Mouse (Mus musculus): ENCODE data around the gene Brip1.
A peak's percentile ranks its signal among the peaks of the same experiment; 100 is the strongest.

The Brip1 gene

DNA sequence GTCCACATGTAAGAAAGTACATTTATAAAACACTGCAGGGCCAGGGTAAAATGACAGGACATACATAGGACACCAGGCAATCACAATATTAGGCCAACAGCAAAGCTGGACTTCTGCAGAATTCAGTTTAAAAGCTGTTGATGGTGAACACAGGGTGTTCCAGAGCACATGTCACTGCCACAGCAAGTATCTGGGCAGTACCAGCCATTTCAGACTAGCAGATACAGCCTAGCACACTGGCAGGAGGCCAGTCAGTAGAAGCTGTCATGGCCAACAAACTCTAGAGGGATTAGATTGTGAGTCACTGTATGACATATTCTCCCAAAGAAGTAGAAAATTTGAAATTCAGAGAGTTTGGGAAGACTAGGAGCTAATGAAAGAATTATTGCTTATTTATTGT, 94.4 kb downstream of the Brip1 start:
- DNase-seq, result no peak

DNA sequence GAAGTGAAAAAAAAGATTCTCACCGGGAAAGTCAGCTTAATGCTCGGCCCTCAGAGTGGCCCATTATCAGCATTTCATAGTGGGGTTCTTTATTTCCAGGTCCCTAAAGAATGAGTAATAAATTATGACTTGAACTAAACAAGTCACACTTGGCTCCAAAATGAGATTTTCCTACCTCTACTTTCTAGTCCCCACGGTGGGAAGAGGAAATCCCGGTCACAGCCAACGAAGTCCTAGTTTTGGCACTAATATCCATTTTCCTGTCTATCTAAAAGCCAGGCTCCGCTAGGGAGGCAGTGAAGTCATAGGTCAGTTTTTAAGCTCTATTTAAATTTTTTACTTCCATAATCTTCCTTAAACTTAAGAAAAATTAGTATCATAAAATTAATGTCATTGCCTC, 99.8 kb downstream of the Brip1 start:
- DNase-seq, result no peak

DNA sequence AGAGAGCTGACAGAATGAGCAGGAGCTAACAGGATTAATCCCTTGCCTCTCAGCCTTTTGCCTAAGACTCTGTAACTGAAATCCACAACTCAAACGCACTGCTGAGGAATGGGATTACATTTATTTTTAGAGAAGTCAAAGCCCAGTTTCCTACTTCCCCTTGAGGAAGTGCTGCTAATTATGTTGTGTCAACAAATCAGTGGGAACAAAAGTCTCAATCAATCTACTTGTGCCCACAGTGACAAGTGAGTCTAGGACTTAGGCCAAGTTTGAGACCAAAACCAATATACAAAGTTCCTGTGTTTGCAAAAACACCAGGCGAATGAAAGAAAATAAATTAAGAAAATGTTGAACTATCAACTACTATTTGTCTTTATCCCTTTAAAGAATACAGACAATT, 101.7 kb downstream of the Brip1 start:
- peak; percentile 38 for DNase-seq

DNA sequence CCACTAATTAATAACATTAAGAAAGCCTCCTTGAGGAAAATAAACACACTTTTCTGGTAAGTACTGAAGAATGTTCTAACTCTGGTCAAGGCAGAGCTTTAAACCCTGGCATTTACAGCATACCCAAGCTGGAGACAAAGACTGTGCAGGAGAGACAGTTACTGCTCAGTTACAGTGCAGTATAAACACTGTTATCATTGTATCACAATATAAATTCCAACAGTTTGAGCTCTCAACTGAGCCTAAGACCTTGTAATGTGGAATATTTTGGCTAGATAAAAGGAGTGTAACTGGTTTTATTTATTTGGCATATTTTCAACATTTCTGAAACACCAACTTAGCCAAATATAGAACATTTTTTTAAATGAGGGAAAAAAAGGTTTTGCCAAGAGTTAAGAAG, 112.2 kb downstream of the Brip1 start:
- no peak for DNase-seq

DNA sequence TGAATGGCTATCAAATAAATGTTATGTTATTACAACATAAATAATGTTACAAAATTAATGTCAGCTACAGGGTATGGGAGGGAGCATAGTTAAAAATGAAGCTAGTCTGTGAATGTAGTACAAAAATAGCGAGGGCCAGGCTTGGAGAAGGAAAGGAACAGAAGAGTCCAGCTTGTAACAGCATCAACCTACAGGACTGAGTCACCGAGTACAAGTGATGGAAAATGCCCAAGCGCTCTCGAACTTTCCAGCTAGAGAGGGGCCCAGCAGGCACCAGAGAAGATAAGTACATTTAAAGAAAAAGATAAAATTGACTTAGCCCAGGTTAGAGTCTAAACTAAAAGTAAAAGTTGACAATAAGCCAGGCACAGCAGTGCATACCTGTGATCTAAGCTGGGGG, 116.5 kb downstream of the Brip1 start:
- DNase-seq, result no peak

DNA sequence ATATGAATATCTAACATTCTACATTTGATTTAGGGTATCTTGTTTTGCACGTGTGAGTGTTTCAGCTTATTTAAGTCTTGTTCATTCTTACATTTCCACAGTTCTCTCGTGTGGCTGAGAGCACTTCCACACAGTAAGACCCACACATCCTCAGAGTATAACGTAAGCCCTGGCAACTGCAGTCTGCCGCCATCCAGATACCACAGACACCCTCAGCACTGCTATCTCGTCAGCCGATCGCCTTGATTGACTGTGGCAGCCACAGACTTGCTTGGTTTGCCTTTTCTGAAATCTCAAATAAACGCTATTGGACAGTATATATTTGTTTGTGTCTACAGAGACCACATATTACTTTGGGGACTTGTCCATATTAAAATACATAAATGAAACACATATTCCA, 123.0 kb downstream of the Brip1 start:
- DNase-seq, result no peak

DNA sequence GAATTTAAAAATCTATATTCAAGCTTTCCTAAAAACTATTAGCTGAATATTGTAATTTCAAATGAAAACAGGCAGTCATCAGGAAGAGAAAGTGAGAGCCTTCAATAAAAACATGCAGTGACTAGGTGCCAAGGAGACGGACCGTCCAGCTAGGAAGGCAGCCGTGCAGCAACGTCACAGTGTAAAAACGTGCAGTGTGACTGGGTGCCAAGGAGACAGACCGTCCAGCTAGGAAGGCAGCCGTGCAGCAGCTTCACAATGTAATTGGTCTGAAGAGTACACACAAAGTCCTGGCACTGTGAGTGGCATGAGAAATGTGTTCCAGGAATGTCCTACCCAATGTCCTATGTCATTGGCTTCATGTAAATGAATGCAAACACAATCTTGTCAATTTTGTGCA, 124.0 kb downstream of the Brip1 start:
- peak; percentile 16 for DNase-seq

DNA sequence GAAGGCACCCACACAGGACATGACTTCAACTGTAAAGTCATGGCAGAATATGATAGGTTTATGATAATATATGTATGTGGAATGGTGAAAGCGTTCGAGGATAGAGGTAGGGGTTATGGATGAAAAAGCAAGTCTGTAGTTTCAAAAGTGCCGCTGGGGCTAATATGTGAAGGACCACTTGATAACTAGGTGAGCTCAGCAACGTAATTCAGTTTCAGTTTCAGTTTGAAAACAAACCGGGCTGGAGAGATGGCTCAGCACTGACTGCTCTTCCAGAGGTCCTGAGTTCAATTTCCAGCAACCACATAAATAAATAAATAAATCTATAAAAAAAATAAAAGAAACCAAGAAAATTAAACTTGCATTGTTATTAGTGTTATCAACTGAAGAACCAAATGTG, 124.6 kb downstream of the Brip1 start:
- DNase-seq, result no peak

DNA sequence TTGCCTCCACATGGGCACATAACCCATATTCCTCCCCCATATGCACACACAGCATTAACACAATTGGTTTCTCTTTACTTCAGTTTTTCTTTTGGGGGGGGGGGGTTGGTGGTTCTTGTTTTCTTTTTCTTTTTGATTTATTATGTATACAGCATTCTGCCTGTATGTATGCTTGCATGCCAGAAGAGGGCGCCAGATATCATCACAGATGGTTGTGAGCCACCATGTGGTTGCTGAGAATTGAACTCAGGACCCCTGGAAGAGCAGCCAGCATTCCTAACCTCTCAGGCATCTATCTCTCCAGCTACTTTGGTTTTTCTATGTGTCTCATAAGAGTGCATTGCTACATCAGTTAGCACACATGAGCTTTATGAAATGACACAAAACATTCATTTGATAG, 125.6 kb downstream of the Brip1 start:
- DNase-seq, result no peak

DNA sequence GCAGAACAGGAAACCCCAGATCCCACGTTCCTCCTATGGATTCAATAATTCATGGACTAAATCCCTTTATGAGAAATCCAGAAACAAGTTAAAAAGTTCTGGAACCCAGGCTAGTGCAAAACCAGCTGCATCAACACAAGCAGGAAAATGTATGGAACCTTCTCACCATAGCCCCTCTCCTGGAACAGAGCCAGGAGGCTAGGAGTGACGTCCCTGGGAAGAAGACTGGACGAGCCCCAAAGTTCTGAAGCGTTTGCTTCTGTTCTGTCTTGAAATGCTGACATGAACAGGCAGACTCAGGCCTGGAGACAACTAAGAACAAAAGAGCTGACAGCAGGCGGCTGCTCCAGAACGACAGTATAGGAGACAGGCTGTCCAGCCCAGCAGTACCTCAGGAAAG, 132.3 kb downstream of the Brip1 start:
- peak; percentile 11 for DNase-seq

DNA sequence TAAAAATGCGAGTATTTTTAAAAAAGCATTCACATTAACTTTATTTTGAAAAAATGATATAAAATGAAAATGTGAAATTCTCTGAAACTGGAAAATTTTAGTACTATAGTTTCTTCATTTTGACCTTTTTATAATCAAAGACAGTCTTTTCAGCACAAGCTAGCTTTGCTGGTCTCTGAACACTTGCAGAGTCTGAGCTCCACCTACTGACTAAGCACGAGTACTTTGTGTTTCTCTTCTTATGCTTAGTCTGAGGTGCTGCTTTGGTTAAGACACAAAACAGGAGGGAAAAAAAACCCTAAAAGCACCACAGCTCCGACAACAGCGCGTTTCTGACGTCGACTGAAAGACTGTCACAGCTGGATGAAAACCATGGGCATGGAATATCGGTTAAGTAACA, 133.8 kb downstream of the Brip1 start:
- DNase-seq, result peak; percentile 44

DNA sequence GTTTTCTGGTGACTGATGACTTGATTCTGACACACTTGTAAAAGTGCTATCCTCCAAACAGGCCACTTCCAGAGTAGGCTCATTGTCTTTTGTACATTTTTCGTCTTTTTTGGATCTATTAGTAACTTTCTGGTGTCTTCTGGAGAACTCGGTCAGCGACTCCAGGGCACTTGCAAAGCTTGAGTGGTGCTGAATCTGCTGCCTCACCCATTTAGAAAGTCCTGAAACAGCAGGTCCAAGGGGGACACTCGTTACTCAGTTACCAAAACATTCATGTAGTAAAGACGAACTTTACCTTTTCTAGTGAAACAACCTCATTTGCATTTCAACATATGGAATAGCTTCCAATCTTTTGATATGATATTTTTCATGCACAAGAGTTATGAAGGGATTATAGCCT, 136.1 kb downstream of the Brip1 start:
- no peak for DNase-seq

DNA sequence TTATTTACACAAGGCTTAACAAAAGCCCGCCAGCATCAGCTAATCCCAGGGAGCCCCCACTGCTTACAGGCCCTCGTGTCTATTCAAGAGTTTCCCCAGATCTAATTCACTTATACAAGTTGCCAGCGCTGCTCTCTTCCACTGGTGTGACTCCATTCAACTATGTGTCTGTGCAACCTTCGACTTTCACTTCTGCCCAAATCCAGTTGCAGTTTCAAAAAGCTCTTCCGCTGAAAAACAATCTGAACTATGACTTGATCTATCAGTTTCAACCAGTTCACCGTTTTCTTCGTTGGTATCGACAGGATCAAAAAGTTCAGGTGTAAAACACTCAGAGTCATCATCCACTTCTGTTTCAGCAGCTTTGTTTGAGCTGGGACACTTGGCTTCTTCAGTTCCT, 139.8 kb downstream of the Brip1 start:
- DNase-seq, result no peak

DNA sequence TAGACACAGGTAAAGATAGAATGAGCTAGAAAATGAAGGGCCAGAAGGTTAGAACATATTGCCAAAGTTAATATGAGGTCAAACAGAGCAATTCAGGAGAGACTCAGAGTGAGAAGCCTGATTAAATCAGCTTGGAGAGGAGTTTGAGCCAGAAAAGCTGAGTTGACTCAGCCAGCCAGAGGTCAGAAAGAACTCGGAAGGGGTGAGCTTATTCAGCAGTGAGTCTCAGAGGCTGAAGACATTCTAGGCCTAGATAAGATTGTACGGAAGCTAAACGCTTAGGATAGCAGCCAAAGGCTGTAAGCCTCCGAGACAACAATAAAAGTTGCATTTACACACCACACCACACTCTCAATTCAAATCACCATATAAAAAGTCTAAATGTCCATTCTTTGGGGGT, 141.9 kb downstream of the Brip1 start:
- DNase-seq, result no peak

DNA sequence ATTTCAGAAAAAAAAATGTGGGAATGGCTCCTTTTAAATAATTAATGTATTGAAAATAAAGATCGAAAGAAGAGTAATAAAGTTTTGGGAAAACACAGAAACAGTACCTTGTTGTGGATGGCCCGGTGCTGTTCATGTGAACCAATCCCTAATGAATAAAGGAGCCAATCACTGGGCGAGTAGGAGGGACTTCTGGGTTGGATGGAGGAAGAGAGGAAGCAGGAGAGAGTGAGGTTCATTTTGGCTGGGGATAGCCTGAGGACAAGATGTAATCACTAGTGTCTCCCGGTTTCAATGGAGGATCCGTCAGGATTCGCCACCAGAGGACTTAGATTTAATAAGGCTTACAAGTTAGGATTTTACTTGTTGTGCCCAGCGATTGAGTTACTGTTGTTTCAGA, 145.2 kb downstream of the Brip1 start:
- no peak for DNase-seq

DNA sequence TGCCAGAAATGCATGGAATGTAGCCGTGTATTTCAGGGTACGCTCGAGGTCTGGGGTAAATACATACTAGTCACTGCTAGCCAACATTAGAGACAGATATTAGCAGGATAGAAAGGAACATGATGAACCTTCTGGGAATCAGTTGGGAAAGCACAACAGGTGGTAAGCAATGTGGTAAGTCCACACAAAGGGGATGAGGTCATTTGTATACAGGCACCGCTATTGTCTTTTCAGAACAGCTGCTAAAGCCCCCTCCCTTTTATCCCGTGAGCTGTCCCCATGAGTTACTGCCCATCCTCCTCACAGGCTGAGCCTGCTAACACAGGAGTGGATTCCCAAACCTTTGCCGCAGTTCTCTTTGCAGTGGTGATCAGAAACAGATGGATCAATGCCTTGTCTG, 149.6 kb downstream of the Brip1 start:
- DNase-seq, result peak; percentile 44

DNA sequence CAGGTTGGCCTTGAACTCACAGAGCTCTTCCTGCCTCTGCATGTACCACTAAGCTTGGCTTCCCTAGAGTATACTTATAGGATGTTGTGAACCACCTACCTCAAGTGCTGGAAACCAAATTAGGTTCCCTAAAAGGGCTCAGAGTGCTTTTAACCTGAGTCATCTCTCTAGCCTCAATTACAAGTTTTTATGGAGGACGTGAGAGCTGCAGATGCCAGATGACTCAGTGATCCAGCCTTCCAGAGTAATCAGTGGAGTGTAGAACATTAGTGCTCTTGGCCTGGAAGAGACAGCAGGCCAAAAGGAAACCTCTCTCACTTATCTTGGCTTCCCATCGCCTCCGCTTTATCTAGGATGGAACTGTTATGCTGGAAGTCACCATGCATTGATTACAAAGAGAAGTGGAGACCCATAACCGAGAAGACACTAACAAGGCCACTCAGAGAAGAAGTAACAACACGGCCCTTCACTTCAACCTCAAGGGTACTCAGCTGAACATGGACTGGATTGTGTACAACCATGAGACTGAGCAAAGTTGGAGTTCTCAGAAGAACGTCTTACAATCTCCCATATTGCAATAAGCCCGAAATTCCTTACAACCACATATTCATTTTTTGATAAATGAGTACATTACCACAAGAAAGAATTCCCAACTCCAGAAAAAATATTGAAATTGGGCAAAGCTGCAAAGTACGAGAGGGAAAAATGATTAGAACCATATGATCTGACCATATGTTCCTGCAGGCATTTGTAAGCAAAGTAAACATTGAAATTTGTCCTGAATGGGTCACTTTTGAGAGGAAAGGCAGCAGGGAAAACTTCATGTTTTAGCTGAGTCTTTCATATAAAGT, 150.3 kb downstream of the Brip1 start:
- no peak for DNase-seq

DNA sequence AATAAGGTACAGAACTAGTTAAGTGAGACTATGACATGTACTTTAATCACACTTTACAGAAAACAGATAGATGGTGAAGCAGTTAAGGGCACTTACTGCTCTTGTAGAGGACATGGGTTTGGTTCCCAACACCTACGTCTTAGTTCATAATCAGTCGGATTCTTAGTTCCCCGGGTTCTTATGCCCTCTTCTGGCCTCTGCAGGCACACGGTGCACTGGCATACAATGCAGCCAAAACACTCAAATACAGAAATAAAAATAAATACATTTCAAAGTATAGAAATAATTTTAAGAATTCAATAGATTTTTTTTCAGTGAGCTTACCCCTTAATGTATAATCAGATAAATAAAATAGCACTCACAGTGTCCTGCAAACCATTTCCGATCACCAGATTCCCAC, 161.0 kb downstream of the Brip1 start:
- no peak for DNase-seq

DNA sequence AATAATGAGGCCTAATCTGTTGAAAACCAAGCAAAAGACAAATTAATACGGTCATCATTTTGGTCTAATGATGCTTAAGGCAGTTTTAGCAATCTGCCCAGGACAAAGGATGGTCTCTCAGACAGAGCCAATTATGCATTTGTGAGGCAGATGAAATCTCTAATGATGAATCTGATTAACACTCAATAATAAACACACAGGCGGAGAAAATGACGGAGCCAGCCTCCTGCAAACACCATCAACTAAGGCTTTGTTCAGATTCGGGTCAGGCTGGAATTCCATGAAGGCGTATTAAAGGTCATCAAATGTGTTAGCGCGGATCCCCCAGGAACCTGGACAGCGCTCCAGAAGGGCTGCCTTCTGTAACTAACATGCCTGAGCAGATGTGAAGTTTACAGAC, 161.6 kb downstream of the Brip1 start:
- DNase-seq, result no peak

DNA sequence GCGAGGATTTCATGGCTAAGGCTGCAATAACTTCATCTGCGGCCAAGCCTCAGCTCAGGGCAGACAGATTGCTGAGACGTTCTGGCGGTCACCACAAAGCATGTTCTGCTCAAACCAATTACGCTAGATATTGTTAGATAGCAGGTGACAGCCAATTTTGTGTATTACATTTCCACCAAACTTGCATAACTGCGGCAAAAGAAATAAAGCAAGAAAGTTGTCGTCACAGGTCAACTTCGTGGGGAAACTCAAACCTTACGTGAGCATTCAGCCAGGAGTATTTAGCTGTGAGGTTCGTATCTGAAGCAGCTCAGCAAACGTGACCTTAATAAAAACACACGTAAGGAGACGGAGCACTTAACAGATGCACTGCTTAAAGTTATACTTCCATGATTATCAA, 162.3 kb downstream of the Brip1 start:
- no peak for DNase-seq

DNA sequence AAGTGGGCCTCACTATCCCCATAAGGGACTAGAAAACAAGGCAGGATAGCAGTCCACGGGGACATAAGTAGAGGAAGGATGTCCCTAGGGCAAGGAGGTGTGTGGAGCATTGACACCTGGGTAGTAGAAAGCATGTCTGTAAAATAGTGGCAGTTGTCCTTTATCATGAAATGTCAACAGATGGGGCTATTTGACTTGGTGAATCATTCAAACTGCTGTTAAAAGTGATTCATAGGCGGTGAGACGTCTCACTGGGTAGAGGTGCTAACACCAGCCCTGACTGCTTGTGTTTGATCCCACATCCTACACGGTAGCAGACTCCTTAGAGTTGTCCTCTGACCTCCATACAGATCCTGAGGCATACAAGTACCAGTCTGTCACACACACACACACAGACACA, 168.1 kb downstream of the Brip1 start:
- no peak for DNase-seq

DNA sequence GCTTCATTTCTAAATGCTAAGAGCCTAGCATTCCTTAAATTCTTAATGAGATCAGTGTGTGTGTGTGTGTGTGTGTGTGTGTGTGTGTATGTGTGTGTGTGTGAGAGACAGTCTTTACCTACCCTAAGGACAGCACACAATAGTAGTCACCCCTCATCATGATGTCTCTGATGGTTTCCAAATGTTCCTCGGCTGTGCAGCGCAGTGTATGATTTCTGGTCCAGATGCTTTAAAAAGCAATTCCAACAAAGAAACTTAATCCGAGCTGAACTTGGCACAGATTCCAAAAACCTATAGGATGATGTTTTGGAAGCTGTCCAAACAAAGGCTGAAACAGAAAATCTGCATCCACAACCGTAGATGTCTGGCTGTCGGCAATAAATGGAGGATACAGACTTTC, 173.0 kb downstream of the Brip1 start:
- DNase-seq, result no peak

DNA sequence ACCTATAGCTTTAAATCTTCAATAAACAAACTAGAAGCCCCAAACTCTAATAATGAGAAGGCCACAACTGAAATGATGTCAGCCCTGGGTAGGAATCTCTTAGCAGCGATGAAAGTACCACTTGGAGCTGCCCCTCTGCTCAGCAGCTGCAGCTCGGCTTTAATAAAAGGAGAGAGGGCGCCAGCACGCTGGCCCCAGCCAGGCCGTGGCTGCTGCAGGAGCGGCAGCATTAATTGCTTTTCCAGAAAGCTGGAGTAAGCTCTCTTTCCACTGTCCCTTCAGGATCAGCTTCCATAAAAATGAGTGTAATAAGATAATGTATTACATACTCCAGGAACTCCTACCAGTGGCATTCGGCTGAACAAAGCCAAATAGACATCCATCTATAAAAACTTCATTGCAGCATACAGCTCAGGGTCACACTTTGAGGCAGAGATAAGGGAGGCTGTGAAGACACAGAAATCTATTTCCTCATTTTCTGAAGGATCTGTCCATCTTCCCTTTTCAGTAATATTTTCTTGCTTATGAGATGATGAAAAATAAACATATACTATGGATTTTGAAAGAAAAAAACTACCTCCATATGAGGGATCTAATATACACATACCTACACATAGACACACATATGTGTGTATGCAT, 174.3 kb downstream of the Brip1 start:
- no peak for DNase-seq

DNA sequence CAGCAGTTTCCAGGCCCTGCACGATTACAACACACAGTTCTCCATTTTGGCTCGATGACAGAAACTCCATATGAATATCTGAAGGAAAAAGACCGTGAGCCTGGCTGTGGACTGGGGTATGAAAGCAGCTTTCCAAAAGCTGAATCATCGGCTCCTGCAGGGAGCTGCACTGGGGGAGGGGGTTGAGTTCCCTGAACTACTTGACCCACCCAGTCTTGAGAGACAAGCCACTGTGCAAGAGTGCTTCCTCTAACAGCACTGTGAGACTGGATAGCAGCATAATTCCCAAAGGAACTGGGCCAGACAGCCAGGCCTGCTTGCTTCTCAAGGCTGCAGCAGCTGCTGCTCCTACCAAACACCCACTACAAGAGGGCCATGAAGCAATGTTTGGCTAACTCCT, 178.6 kb downstream of the Brip1 start:
- DNase-seq, result peak; percentile 75

DNA sequence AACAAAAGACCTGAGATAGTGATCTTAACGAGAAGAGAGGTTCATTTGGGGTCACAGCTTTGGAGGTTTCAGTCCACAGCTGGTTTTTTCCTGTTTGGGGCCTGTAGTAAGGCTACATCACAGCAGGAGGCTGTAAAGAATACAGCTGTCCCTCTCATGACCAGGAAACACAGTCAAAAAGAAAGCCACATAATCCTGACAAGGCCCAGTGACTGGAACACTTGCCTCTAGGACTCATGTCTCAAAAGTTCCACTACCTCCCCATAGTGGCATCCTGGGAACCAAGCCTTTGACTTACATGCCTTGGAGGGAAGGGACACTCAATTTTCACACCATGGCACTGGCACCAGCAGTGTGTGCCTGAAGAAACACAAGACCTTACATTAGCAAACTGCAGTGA, 181.0 kb downstream of the Brip1 start:
- no peak for DNase-seq
